Mouse (Mus musculus) adrenal gland, adult (tissue): ENCODE measurements around the gene Abcf1.
"Not testable (repeated sequence)": the region's sequence is repeated elsewhere in the genome, so short reads cannot be mapped to it uniquely, and the experiment has no call there.

Source experiments
- DNase-seq, 2 experiments: peaks; one replicate each; pipeline ENCODE4 v3.0.0; 2022 to 2023; ENCODE audit warnings: low spot score in 1 of 2; ENCODE audit not compliant: inconsistent age in 2 of 2

Gene Abcf1

DNA sequence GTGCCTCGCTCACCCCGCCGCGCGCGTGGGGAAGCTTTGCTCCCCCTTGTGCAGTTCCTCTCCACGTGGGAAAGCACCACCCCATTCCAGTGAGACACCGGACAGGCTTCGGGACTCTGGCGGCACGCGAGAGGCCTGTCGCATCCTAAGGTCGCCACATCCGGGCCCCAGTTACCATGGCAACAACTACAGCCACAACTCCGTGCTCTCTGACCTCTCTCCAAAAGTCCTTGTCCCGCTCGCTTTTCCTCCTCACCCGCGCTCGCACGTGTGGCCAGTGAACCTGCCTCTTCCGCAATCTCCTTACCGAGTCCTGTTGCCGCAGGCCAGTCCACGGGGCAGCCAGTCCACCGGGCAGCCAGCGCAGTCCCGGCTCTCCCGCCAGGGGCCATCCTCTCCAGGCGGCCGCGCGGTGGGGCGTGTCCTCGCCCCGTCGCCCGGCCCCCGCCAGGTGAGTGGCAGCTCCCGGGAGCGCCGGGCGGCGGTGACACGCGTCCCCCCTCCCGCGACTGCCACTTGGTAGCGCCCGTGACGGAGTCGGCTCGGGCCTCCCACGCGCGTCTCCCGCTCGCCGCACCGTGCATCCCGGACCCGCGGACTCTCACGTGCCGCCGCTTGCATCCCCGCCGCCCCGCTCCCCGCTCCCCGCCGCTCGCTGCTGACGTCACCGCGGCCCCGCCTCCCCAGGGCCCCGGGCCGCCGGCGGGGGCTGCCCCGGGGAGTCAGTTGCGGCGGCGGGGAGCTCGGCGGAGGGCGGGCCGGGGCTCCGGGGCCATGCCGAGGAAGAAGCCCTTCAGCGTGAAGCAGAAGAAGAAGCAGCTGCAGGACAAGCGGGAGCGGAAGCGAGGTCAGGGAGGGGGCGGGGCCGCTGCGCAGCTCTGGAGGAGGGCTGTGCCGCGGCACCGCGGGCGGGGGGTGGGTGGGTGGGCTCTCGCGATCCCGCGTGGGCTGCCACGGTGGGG lies 10.1 kb upstream of the Abcf1 start, which contains the start of the genes Gnl1 and Prr3:
Gnl1 (plus strand) TSS at position 451 of the 962 bp plus-strand sequence.
Prr3 (minus strand) TSS at position 836 of the 962 bp plus-strand sequence.
- DNase-seq: peak; percentile 95 to 99

- DNase-seq: no peak
These were observed 9.3 kb upstream of the Abcf1 start for GRCm38 (mm10) chr17:35978811-35979400.

DNA sequence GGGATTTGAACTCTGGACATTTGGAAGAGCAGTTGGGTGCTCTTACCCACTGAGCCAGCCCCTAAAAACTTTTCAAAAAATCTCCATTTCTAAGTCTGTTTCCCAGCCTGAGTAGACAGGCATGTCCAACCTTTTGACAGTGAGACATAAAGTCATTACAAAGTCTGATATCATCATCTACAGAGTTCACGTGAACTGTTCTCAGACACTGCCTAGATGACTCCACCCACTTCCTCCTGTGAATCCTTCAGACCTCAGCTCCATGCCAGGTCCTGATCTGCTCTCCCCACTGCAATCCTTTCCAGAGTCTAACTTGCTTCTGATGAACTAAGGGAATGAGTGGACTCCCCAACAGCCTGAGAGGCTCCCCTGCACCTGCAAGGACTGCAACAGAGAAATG lies 2.6 kb upstream of the Abcf1 start:
- DNase-seq: no peak

GRCm38 (mm10) chr17:35967621-35968020 lies 1.9 kb downstream of the Abcf1 start:
- no peak for DNase-seq

- DNase-seq: no peak
These were observed 6.3 kb downstream of the Abcf1 start for GRCm38 (mm10) chr17:35963279-35963678.

DNA sequence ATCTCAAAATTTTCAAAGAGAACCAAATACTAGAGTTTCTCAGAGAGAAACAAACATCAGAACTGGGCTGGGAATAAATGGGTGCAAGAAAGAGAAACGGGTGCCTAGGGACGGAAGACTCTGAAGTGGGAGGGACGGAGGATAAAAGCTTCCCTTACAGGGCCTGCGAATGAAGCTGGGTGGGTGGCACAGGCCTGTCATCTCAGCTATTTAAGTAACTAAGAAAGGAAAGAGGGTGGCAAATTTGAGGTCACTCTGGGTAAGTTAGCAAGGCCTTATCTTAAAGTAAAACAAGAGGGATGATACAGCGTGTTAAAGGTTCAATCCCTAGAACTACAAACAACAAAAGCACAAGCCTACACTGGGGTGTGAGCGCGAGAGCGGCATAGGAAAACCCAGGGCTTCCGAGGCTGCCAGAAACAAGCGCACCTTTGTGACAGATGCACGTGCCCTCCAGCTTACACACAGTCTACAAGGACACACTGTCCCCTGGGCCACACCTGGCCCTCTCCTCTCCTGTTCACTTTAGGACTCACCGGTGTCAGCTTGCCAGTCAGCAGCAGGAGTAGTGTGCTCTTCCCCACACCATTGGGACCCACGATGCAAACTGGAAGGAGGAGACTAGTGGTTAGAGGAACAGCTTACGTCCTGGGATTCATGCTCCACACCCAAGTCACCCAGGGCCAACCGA lies 10.9 kb downstream of the Abcf1 start:
- no peak for DNase-seq

- DNase-seq: no peak
These were observed 14.9 kb downstream of the Abcf1 start for GRCm38 (mm10) chr17:35954665-35955064.

- DNase-seq: not testable (repeated sequence)
These were observed 17.0 kb downstream of the Abcf1 start for GRCm38 (mm10) chr17:35952559-35952958.

DNA sequence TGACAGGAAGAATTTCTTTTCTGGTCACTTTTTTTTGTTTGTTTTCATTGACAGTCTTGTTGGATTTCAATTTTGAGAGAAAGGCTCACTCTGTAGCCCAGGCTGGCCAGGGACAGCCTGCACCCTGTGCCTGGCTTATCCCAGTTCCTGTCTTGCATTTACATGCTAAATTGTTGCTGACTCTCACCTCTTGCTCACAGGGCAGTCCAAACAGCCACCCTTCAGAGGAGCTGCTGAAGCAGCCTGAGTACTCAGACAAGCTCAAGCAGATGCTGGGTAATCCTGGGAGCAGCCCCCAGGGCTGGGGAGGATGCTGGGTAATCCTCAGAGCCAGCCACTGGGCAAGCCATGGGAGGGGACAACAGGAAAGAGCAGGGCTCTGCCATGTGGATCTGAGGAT lies 18.6 kb downstream of the Abcf1 start:
- DNase-seq: not testable (repeated sequence)

DNA sequence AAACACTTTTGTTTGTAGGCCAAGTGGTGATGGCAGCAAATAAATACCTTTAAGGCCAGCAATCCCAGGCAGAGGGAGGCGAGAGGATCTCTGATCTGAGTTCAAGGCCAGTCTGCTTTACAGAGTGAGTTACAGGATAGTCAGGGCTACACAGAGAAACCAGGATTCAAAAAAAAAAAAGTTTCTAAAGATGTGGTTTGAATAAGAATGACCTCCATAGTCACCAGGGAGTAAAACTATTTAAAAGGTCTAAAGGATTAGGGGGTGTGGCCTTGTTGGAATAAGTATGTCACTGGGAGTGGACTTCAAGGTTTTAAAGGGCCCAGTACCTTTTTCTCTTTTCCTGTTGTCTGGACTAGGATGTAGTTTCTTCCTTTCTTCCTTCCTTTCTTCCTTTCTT lies 29.6 kb downstream of the Abcf1 start:
- no peak for DNase-seq

DNA sequence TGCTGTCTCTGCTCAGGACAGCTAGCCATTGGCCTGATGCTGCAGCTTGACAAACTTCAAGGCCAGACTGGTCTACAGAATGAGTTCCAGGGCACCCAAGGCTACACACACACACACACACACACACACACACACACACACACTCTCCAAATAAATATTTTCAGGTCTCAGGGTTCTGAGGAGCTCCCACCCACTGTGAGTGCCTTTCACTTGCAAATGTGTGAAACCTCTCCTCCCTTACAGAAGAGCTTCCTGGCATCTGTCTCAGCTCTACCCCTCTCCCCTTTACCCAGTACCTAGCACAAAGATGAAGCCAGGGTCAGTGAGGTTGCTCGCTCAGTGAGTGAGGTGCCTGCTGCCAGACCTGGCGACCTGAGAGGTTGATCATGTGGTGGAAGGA lies 30.5 kb downstream of the Abcf1 start:
- no peak for DNase-seq

DNA sequence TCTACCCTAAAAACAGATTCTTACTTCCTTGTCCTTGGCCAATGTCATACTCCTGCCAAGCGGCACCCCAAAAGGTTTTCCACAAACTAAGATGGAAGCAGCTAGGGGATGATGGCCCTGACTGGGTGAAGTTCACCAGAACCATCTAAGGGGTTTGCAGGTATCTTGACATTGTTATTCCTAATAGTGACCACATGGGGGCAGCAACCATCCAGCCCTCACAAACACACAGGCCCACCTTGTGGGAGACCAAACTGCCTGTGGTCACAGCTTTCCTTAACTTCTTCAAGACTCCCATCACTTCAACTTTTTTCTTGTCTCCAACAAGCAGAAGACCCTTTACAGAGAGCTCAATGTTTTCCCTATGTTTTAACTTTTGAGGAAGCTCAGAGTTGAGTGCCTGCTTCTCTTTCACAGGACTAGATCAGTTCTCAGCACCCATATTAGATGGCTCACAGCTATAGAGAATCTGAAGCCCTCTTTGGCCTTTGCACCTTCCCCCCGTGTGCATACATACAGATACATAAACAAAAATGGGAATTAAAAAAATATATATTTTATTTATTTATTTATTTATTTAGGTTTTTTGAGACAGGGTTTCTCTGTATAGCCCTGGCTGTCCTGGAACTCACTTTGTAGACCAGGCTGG lies 31.7 kb downstream of the Abcf1 start:
- peak; percentile 49 to 79 for DNase-seq

- DNase-seq: not testable (repeated sequence)
These were observed 33.8 kb downstream of the Abcf1 start for GRCm38 (mm10) chr17:35935763-35936162.

DNA sequence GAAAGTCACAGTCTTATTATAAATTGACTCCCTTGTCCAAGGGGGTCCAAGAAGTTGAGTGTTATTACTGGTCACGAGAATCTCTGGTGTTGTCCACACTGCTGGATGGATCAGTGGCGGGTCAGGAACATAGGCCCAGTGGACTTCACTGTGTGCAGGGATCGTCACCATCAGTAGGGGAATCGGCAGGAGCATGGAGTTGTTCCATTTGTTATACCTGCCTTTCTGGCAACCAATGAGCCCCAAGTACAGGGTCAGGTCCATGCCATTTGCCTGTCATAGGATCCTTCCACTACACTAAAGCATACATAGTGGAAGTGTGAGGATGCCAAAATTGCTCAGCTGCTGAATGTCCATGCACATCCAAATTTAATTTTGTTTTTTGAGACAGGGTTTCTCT lies 37.0 kb downstream of the Abcf1 start:
- peak in 1 of 2 experiments; percentile 17 for DNase-seq

GRCm38 (mm10) chr17:35930627-35931026 lies 38.9 kb downstream of the Abcf1 start:
- no peak for DNase-seq

GRCm38 (mm10) chr17:35929534-35929933 lies 40.0 kb downstream of the Abcf1 start:
- no peak for DNase-seq

- DNase-seq: no peak
These were observed 42.1 kb downstream of the Abcf1 start for GRCm38 (mm10) chr17:35927471-35927870.

GRCm38 (mm10) chr17:35923281-35923680 lies 46.3 kb downstream of the Abcf1 start:
- no peak for DNase-seq

- DNase-seq: no peak
These were observed 47.0 kb downstream of the Abcf1 start for GRCm38 (mm10) chr17:35922566-35922965.

- DNase-seq: no peak
These were observed 47.9 kb downstream of the Abcf1 start for GRCm38 (mm10) chr17:35921710-35922109.
